9 mouse cellular contexts compared by ENCODE assay signal in the genomic region with DNA sequence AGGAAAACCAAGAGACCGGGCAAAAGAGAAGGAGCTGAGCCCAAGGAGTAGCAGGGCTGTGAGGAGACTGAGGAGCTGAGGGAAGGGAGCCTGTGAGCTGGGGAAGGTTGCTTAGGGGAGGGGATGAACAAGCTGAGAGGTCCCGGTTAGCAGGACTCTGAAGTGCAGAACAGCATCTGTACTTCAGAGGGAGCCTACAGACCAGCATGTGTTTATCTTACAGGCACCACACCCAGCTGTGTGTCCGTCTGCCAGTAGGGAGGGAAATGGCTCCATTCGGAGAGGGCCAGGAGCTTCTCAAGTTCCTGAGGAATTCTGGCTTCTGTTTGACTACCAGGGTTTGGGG. TPM values are rescaled to one million over a fixed set of nuclear protein-coding genes. Genes with fewer than 3 reads are reported as not detected.
DNase-seq lines count a peak whose midpoint lies in the region; ATAC-seq and TF ChIP-seq lines count a peak whose summit lies in the region.
"Had no signal": no experiment of that assay in that cellular context is flagged by ENCODE, and none has a peak within 500 bp of the region (broad histone marks: within the 10 kb centered on the region; RNA-seq: fewer than 3 reads in every experiment).

No protein-coding gene starts in this region.

- H3K9ac ChIP-seq in lung, embryonic 15.5 days: no peak overlapping the region
- no peak overlapping the region for H3K9ac ChIP-seq in intestine, postnatal 0 days (ENCODE audit: low read depth, low read length)

- no peak for DNase-seq in lung, postnatal 14 days
- peak; percentile 60 for DNase-seq in embryo, embryonic 10 days (ENCODE audit: low spot score)
- DNase-seq in spleen, postnatal 10 days (ENCODE audit: low spot score in 2 of 2): peak; percentile 59 to 72
- no peak for DNase-seq in adrenal gland, adult 2 months
- no peak for DNase-seq in cerebellum, adult 18-20 months

- H3K27ac ChIP-seq in lung, embryonic 15.5 days: 0 out of 2 replicates have a peak overlapping the region, but pooled peaks have one; percentile 33
- H3K27ac ChIP-seq in intestine, postnatal 0 days (ENCODE audit: low read depth, low read length): no peak overlapping the region

- peak; percentile 73; the same call in 1 of the 2 replicates for ATAC-seq in lung, embryonic 15.5 days (ENCODE audit: borderline replicate concordance, extremely low read depth, low FRiP score, low TSS enrichment)
- ATAC-seq in intestine, postnatal 0 days: no peak
- no peak for ATAC-seq in inflammation-experienced regulatory T-cells, adult 6 months

- H3K4me1 ChIP-seq in lung, embryonic 15.5 days: peaks cover 4% of the 10 kb centered on the region; the same call in 1 of the 2 replicates
- H3K4me1 ChIP-seq in intestine, postnatal 0 days (replicated peaks; ENCODE audit: control insufficient read depth, insufficient read depth, low read length): 0 out of 2 replicates have a peak, but pooled peaks cover 3% of the 10 kb centered on the region

- H3K9me3 ChIP-seq in lung, embryonic 15.5 days: no peaks in the 10 kb centered on the region
- no peaks in the 10 kb centered on the region for H3K9me3 ChIP-seq in intestine, postnatal 0 days (ENCODE audit: control insufficient read depth)

- no peak overlapping the region for H3K4me3 ChIP-seq in lung, embryonic 15.5 days
- H3K4me3 ChIP-seq in intestine, postnatal 0 days (ENCODE audit: low read depth, low read length): no peak overlapping the region

- 1% methylated on average over 4 of the region's 4 CpGs for WGBS in lung, embryonic 15.5 days
- 6% methylated on average over 4 of the region's 4 CpGs for WGBS in intestine, postnatal 0 days

- peak; percentile 43 for TF ChIP-seq CTCF in intestine, postnatal 0 days (IDR thresholded peaks at IDR 0.05; ENCODE audit: low read depth)

- no peaks in the 10 kb centered on the region; the same call in 1 of the 2 replicates for H3K27me3 ChIP-seq in lung, embryonic 15.5 days
- H3K27me3 ChIP-seq in intestine, postnatal 0 days (replicated peaks; ENCODE audit: control insufficient read depth, insufficient read depth, low read length): no peaks in the 10 kb centered on the region

- no peaks in the 10 kb centered on the region for H3K36me3 ChIP-seq in lung, embryonic 15.5 days
- no peaks in the 10 kb centered on the region for H3K36me3 ChIP-seq in intestine, postnatal 0 days (ENCODE audit: control insufficient read depth, insufficient read depth)

- H3K4me2 ChIP-seq in lung, embryonic 15.5 days: no peak overlapping the region
- no peak overlapping the region for H3K4me2 ChIP-seq in intestine, postnatal 0 days (replicated peaks; ENCODE audit: low read depth)

RNA-seq across cellular contexts. Expression of a gene that starts 5.6 kb away (rescaled TPM):
- 0.20 and 0.26 TPM in 2 replicates for polyA plus RNA-seq in lung, embryonic 15.5 days (2015; fragmentation: Nextera tagmentation; extraction: Ambion mirVana)
- polyA plus RNA-seq in intestine, postnatal 0 days (2015; fragmentation: Nextera tagmentation; extraction: Ambion mirVana): 106 and 109 TPM in 2 replicates
- total RNA-seq in adrenal gland, adult 2 months (2021): 10 to 100 TPM; 25.7 to 59.4 TPM
- 5.8 and 9.2 TPM in 2 replicates for polyA plus RNA-seq in adrenal gland, adult 2 months (2012; rRNA removed)
- polyA plus RNA-seq in inflammation-experienced regulatory T-cells, adult 6 months (2017; shearing (Covaris generic)): not detected
- total RNA-seq: midbrain, postnatal 0 days had no signal
- polyA plus RNA-seq: midbrain, postnatal 0 days had no signal

RNA-seq across cellular contexts. Expression of a gene that starts 28.8 kb away (rescaled TPM):
- 22.1 and 22.8 TPM in 2 replicates for polyA plus RNA-seq in lung, embryonic 15.5 days (2015; fragmentation: Nextera tagmentation; extraction: Ambion mirVana)
- 15.9 and 16.7 TPM in 2 replicates for polyA plus RNA-seq in intestine, postnatal 0 days (2015; fragmentation: Nextera tagmentation; extraction: Ambion mirVana)
- total RNA-seq in adrenal gland, adult 2 months (2021): 10 to 100 TPM; 38.5 to 78.4 TPM
- polyA plus RNA-seq in adrenal gland, adult 2 months (2012; rRNA removed): 16.8 and 22.1 TPM in 2 replicates
- polyA plus RNA-seq in inflammation-experienced regulatory T-cells, adult 6 months (2017; shearing (Covaris generic)): 10 to 100 TPM; 14.6 to 17.1 (median 16.9) TPM

RNA-seq across cellular contexts. Expression of a gene that starts 38.7 kb away (rescaled TPM):
- polyA plus RNA-seq in lung, embryonic 15.5 days (2015; fragmentation: Nextera tagmentation; extraction: Ambion mirVana): 4.4 and 4.9 TPM in 2 replicates
- 3.3 and 3.9 TPM in 2 replicates for polyA plus RNA-seq in intestine, postnatal 0 days (2015; fragmentation: Nextera tagmentation; extraction: Ambion mirVana)
- total RNA-seq in adrenal gland, adult 2 months (2021): 10 to 100 TPM; 21.3 to 29.6 TPM
- 13.2 and 14.4 TPM in 2 replicates for polyA plus RNA-seq in adrenal gland, adult 2 months (2012; rRNA removed)
- polyA plus RNA-seq in inflammation-experienced regulatory T-cells, adult 6 months (2017; shearing (Covaris generic)): 1 to 10 TPM; 3.0 to 3.7 (median 3.6) TPM

RNA-seq across cellular contexts. Expression of a gene that starts 41.4 kb away (rescaled TPM):
- polyA plus RNA-seq in lung, embryonic 15.5 days (2015; fragmentation: Nextera tagmentation; extraction: Ambion mirVana): 24.0 and 24.1 TPM in 2 replicates
- polyA plus RNA-seq in intestine, postnatal 0 days (2015; fragmentation: Nextera tagmentation; extraction: Ambion mirVana): 13.4 and 15.7 TPM in 2 replicates
- total RNA-seq in adrenal gland, adult 2 months (2021): 10 to 100 TPM; 18.2 to 22.0 TPM
- polyA plus RNA-seq in adrenal gland, adult 2 months (2012; rRNA removed): 16.6 and 19.3 TPM in 2 replicates
- polyA plus RNA-seq in inflammation-experienced regulatory T-cells, adult 6 months (2017; shearing (Covaris generic)): 10 to 100 TPM in 1 of 3 experiments, 1 to 10 TPM in 2; 6.9 to 10.9 (median 6.9) TPM

Comparison
In these comparisons a context has a peak if more than half of its experiments do, and no peak if none do; other contexts are left out.
1. DNase-seq: peak in embryo, embryonic 10 days (single experiment) and spleen, postnatal 10 days (2 of 2); none in lung, postnatal 14 days (single experiment), adrenal gland, adult 2 months (single experiment) and cerebellum, adult 18-20 months (0 of 2).
2. RNA of a gene that starts 5.6 kb away (polyA plus RNA-seq): 106 to 109 TPM in intestine, postnatal 0 days; 5.8 to 9.2 TPM in adrenal gland, adult 2 months, 0.20 to 0.26 TPM in lung, embryonic 15.5 days and not detected in inflammation-experienced regulatory T-cells, adult 6 months; every median in the first group is over 10 times any median in the second.